Mouse (Mus musculus) common myeloid progenitor, adult 5-6 weeks (primary cell): ENCODE data around the gene Olfr961. TPM values are rescaled to one million over a fixed set of nuclear protein-coding genes. Genes with fewer than 3 reads are reported as not detected.

Experiments used
- ATAC-seq: replicated peaks from 2 replicates; pipeline ENCODE4 v1.8.0; 2016; ENCODE audit warnings: low read depth, mild to moderate bottlenecking, moderate TSS enrichment, inconsistent platforms; ENCODE audit not compliant: poor library complexity, severe bottlenecking
- total RNA-seq: library from RNA; stranded (forward); fragments of 200-1000, 187-1606 nt; gene quantifications from 2 replicates; pipeline ENCODE4 v1.2.3, GENCODE M21; 2017

The Olfr961 gene
- not detected in 2 replicates for total RNA-seq

DNA sequence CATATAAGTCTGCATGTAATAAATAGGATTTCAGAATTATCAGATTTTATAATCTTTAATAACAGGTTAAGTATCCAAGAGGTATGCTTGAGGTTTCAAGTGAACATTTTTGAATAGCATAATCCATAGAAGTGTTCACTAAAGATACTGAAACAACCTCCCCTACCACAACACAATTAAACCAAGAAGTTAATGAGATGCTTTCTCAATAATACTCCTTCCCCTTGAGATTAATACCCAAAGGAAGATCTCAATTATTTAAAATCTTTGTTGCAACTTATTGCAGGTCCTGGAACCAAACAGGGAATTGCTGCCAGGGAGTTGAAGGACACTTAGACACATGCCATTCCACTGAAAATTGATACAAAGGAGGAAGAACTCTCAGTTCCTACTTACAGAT, at the start of gene Olfr961:
Olfr961 (plus strand) TSS at position 301 of the 400 bp plus-strand sequence.
- no peak for ATAC-seq

DNA sequence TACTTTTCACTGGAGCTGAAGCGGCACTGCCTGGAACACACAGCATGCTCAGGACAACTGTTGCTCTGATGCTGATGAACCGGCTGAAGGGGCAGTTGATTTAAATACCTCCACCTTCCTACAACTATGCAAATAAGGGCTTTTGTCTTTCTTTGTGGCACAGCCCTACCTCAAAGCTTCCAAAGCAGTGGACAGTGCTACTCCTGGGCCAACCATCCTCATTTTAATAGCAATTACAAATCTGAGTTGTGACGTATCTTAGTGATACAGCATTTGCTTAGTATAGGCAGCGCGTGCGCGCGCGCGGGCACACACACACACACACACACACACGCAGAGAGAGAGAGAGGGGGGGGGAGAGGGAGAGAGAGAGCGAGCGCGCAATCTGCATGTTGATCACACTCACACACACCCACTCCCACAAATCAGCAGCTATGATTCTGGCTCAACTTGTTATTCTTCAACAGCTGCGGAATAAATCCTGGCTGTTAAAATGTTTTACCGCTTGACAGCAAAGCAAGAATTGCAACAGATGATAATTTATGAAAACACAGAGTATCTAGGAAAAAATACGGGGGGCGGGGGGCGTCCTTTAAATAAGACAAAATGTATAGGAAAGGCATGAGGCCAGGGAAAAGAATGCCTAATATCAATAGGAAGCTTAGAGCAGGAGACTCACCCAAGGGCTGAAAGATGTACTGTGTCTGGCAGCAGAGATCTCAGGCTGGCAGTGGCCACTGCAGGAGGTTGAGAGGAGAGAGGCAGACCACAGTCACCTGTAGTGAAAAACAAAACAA, 42.2 kb upstream of the Olfr961 start:
- ATAC-seq = no peak

GRCm38 (mm10) chr9:39603333-39603845, 41.5 kb upstream of the Olfr961 start:
- no peak for ATAC-seq

DNA sequence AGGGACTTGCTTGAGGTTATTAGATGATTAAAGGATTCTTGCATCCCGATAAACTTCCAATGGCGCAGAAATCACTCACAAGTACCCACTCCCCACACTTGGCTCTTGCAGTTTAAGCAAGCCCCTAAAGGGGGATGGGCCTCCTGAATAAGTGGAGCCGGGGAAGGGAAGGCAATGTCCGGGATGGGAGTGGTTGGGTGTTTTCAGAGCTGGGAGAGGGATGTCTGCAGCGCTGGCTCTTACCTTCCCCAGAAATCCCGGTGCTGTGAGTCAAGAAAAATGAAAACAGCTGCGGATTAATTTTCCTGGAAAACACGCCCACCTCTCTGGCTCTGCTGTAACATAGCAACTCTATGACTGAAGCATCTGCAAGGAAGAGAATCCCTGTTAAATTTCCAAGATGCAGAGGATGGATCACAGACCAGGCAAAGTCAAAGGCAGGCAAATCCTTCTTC, 40.9 kb upstream of the Olfr961 start, which contains the start of gene AW551984:
AW551984 (minus strand) TSS at position 405 of the 455 bp plus-strand sequence.
- ATAC-seq = no peak

DNA sequence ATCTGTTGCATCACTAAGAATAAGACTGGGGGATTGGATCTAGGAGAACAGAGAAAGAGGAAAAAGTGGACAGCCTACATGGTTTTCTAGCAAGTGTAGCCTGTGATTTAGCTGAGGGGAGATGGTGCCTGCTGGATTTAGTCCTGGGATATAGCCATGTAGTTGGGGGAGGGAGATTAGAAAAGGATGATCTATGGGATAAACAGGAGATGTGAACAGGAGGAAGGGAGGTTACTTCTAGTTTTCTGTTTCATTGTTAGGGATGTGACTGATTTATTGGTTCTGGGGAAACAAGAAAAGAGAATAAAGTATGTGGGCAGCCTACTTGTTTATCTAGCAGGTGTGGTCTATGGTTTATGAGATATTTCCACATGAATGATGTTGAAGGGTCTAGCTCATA, 36.4 kb upstream of the Olfr961 start:
- no peak for ATAC-seq

DNA sequence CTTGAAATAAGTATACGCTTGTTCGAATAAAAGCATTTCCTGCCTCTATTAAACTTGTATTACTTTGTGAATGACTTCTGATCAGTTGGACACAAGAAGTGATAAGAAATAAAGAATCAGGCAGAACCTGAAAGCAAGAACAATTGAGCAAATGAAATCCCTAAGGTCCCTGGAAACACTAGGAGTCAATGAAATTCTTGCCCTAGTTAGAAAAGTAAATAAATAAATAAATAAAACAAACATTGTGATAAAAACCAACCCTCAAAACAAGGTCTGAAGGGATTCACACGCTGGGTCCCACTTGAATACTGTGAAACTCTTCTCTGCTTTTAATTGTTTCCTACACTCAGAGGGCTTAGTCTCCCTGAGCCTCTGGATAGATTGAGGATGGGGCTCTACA, 34.5 kb upstream of the Olfr961 start, which contains the start of gene Olfr148:
Olfr148 (plus strand) TSS at position 301 of the 400 bp plus-strand sequence.
- no peak for ATAC-seq

- no peak for ATAC-seq
These were observed 32.9 kb upstream of the Olfr961 start for GRCm38 (mm10) chr9:39611953-39612352.

DNA sequence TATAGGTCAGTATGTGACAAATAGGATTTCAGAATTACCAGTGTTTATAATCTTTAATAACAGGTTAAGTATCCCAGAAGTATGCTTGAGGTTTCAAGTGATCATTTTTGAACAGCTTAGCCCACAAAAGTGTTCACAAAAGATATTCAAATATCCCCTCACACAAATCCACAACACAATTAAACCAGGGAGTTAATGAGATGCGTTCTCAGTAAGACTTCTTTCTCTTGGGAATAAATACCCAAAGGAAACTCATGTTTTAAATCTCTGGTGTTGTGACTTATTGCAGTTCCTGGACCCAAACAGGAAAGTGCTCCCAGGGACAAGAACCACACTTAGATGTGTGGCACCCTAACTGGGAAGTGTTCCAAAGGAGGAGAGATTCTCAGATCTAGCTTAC, 23.8 kb upstream of the Olfr961 start, which contains the start of gene Olfr960:
Olfr960 (plus strand) TSS at position 301 of the 400 bp plus-strand sequence.
- no peak for ATAC-seq

DNA sequence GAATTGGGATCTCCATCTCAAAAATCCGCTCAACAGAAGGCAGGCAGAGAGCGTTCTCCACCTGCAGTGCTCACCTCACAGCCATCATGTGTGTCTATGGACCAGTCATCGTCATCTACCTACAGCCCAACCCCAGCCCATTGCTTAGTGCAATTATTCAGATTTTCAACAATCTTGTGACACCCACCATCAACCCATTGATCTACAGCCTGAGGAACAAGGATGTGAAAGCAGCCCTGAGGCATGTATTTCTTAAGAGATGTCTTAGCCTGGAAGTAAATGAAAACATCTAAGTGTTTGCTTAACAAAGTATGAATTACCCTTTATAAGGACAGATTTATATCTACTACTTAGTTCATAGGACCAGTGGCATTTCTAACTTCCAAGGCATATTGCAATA, 21.1 kb upstream of the Olfr961 start:
- ATAC-seq = no peak

DNA sequence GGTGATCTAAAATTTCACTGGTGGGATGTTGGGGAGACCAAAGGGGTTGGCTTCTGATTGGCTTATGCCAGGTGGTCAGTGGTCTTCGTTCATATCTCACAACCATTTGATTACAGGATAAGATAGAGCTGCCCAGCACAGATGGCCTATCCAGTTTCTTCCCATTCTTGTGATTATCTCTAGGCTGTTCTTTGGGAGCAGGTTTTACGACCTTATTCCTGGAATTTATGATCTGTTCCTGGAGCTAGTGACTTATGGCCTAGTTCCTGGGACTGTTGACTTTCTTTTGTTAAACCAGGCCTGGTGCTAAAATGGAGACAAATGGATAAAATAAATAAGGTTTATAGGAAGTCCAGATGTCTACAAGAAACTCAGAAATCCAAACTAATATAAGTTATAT, 20.2 kb upstream of the Olfr961 start:
- ATAC-seq = no peak

DNA sequence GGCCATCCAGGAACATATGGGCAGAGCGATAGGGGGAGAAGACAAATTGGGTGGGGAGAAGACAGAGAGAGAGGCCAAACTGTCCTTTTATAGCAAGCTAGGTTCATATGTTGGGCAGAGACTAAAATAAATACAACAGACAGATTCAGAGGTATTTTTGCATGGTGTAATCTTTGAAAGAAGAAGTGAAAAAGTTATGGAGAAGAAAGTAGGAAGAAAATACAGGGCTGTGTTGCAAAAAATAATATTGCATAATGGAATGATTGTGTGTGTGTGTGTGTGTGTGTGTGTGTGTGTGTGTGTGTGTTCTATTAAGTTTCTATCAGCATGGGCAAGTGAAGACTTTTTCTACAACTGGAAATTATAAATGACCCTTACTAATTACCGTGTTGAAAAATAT, 15.8 kb upstream of the Olfr961 start:
- ATAC-seq = 0 out of 2 replicates have a peak, but pooled peaks have one; percentile 45

DNA sequence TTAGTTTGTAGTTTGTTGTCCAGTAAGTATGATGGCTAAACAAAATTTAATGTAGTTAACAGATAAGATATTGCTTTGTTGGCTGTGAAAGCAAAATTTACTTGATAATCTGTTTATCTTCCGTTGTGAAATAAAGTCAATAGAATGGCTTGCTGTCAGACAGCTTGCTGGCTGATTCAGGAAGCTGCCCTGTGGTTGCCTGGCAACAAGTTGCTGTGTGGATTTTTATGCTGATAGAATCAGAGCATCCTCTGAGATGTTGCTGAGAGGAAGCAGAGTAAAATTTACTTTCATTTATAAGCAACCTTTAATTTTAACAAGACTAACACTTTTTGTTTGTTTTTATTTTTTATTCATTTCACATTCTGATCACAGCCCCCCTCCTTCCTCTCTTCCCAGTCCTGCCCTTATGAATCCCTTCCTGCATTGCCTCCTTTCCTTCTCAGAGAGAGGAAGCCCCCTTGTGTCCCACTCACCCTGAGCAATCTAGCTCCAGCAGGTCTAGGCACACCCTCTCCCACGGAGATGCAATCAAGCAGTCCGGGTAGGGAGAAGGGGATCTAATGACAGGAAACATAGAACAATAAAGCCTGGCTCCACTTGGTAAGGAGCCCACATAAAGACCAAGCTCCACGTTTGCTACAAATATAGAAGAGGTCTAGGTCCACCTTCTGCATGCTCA, 10.8 kb upstream of the Olfr961 start:
- no peak for ATAC-seq

DNA sequence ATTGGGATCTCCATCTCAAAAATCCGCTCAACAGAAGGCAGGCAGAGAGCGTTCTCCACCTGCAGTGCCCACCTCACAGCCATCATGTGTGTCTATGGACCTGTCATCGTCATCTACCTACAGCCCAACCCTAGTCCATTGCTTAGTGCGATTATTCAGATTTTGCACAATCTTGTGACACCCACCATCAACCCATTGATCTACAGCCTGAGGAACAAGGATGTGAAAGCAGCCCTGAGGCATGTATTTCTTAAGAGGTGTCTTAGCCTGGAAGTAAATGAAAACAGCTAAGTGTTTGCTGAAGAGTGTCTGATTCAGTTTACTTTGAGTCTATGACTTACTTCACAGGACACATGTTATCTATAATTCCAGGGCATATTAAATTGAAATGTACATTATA, 2.5 kb downstream of the Olfr961 start:
- ATAC-seq = no peak

GRCm38 (mm10) chr9:39654756-39655396, 10.0 kb downstream of the Olfr961 start:
- no peak for ATAC-seq

DNA sequence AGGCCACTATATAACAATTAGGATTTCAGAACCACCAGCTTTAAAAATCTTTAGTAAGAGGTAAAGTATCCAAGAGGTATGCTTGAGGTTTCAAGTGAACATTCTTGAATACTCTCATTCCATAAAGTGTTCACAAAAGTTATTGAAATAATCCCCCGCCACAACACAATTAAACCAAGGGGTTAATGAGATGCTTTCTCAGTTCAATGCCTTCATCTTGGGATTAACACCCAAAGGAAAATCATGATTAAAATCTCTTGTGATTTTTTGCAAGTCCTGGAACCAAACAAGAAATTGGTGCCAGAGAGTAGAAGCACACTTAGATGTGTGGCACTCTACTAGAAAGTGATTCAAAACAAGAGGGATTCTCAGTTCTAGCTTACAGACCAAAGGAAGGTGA, 22.0 kb downstream of the Olfr961 start, which contains the start of gene Olfr963:
Olfr963 (plus strand) TSS at position 301 of the 400 bp plus-strand sequence.
- ATAC-seq = no peak

GRCm38 (mm10) chr9:39669723-39670122, 24.8 kb downstream of the Olfr961 start:
- ATAC-seq = no peak

DNA sequence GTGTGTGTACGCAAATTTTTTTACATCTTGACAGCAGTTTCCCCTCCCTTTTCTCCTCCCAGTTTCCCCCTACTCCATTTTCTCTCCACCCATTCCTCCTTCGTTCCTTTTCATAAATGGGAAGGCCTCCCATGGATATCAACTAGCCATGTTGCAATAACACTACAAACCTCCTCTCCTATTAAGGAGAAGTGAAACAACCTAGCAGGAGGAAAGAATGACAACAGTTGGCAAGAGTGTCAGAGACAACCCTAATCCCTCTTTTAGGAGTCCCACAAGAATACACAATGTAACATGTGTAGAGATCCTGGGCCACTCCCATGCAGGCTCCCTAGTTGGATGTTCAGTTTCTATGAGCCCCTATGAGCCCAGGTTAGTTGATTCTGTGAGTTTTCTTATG, 29.9 kb downstream of the Olfr961 start:
- ATAC-seq = peak; percentile 66

DNA sequence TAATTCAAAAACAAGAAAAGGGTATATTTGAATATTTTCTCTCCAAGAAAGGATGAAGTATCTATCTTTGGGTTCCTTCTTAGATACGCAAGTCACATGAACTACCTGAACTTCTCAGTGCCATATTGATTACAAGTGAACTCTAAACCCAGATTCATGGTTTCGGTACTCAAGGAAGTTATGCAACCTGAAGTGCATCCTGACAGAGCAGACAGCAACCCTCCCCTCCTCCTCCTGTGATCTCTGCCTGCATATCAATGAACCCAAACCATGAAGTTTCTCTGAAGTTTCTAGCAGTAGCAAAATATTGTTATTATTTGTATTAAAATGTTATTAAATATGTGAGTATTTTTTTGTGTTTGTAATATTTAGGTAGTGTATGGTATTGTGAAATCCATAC, 33.7 kb downstream of the Olfr961 start:
- ATAC-seq = 0 out of 2 replicates have a peak, but pooled peaks have one; percentile 55

DNA sequence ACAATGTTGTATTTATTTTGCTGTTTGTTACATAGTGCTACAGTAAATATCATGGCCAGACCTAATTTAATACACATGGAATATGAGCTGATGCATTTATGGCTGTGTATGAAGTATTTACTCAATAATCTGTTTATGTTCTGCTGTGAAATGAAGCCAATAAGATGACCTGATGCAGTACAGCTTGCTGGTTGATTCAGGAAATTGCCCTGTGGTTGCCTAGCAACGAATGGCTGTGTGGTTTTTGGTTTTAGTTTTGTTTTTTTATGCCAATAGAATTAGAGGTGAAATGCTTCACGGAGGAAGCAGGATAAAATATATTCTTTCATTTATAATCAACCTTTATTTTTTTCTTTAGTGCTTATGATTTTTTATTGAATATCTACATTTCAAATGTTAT, 34.4 kb downstream of the Olfr961 start:
- ATAC-seq = peak; percentile 95
